Mouse (Mus musculus) MEL (cell line): ENCODE data around the gene Gnb3. TPM values are rescaled to one million over a fixed set of nuclear protein-coding genes. Genes with fewer than 3 reads are reported as not detected.

Source experiments
- DNase-seq: peaks from one replicate; pipeline ENCODE4 v3.0.0; 2011; ENCODE audit warnings: low read depth, low spot score
- H3K27ac ChIP-seq: 2 replicates; pipeline ENCODE4 v1.5.1; 2012; ENCODE audit warnings: low read depth, mild to moderate bottlenecking, control low read depth, low read length, moderate library complexity; ENCODE audit not compliant: control insufficient read depth
- H3K27me3 ChIP-seq, 2 experiments: fragments of 150-350 bp in 1 of 2; sonication (generic) in 1 of 2; 2 replicates each; pipeline ENCODE4 v1.6.1; 2012; ENCODE audit warnings: low read length in 2 of 2, mild to moderate bottlenecking in 2 of 2, improper control_type of control experiment in 1 of 2, moderate library complexity in 1 of 2; ENCODE audit not compliant: insufficient read depth in 2 of 2, control insufficient read depth in 1 of 2
- H3K36me3 ChIP-seq, 2 experiments: 2 replicates each; pipeline ENCODE4 v1.6.1; 2012 to 2014; ENCODE audit warnings: low read length in 2 of 2, improper control_type of control experiment in 1 of 2, inconsistent platforms in 1 of 2, mild to moderate bottlenecking in 1 of 2; ENCODE audit not compliant: insufficient read depth in 2 of 2, control insufficient read depth in 1 of 2
- H3K4me1 ChIP-seq, 2 experiments: fragments of 150-350 bp in 1 of 2; sonication (generic) in 1 of 2; 2 replicates each; pipeline ENCODE4 v1.6.1; 2012; ENCODE audit warnings: low read length in 2 of 2, improper control_type of control experiment in 1 of 2, mild to moderate bottlenecking in 1 of 2; ENCODE audit not compliant: insufficient read depth in 2 of 2, control insufficient read depth in 1 of 2
- H3K4me3 ChIP-seq, 2 experiments: fragments of 150-350 bp in 1 of 2; sonication (generic) in 1 of 2; 2 replicates each; pipeline ENCODE4 v1.5.1; 2012; ENCODE audit warnings: low read depth in 2 of 2, low read length in 2 of 2, mild to moderate bottlenecking in 2 of 2, moderate library complexity in 2 of 2, control low read depth in 1 of 2, improper control_type of control experiment in 1 of 2; ENCODE audit not compliant: control insufficient read depth in 1 of 2, insufficient read depth in 1 of 2
- H3K79me2 ChIP-seq: 2 replicates; pipeline ENCODE4 v1.6.1; 2012; ENCODE audit warnings: mild to moderate bottlenecking, low read length, moderate library complexity; ENCODE audit not compliant: control insufficient read depth, poor library complexity, insufficient read depth
- H3K9ac ChIP-seq: 2 replicates; pipeline ENCODE4 v1.6.1; 2012; ENCODE audit warnings: low read depth, mild to moderate bottlenecking, control low read depth, low read length, moderate library complexity; ENCODE audit not compliant: control insufficient read depth, poor library complexity, severe bottlenecking
- H3K9me3 ChIP-seq: fragments of 150-350 bp; sonication (generic); replicated peaks from 2 replicates; pipeline ENCODE4 v1.6.1; 2012; ENCODE audit warnings: mild to moderate bottlenecking, low read length, improper control_type of control experiment, moderate library complexity; ENCODE audit not compliant: insufficient read depth
- BHLHE40 ChIP-seq: IDR thresholded peaks from 2 replicates; pipeline ENCODE4 v1.6.1; 2012; ENCODE audit warnings: low read depth, mild to moderate bottlenecking, inconsistent platforms, low read length, improper control_type of control experiment, borderline replicate concordance
- CHD2 ChIP-seq: IDR thresholded peaks from 2 replicates; pipeline ENCODE4 v1.6.1; 2011; ENCODE audit warnings: low read length, improper control_type of control experiment
- CTCF ChIP-seq, 3 experiments: IDR thresholded peaks in 2 of 3; conservative IDR thresholded peaks in 1 of 3; 2 replicates each; pipeline ENCODE4 v1.5.1; 2011 to 2012; ENCODE audit warnings: low read length in 3 of 3, low read depth in 2 of 3, mild to moderate bottlenecking in 2 of 3, improper control_type of control experiment in 1 of 3, inconsistent platforms in 1 of 3, mixed read lengths in 1 of 3, moderate library complexity in 1 of 3; ENCODE audit not compliant: control insufficient read depth in 1 of 3, insufficient read depth in 1 of 3, poor library complexity in 1 of 3, severe bottlenecking in 1 of 3
- ELF1 ChIP-seq: IDR thresholded peaks from 2 replicates; pipeline ENCODE4 v1.6.1; 2014; ENCODE audit warnings: low read depth, mild to moderate bottlenecking, inconsistent platforms, low read length, improper control_type of control experiment, moderate library complexity
- EP300 ChIP-seq, 2 experiments: IDR thresholded peaks; 2 replicates each; pipeline ENCODE4 v1.6.1; 2011; ENCODE audit warnings: improper control_type of control experiment in 2 of 2, low read length in 2 of 2, low read depth in 1 of 2, mild to moderate bottlenecking in 1 of 2
- ETS1 ChIP-seq: IDR thresholded peaks from 2 replicates; pipeline ENCODE4 v1.6.1; 2012; ENCODE audit warnings: low read depth, mild to moderate bottlenecking, inconsistent platforms, low read length, improper control_type of control experiment, moderate library complexity
- GABPA ChIP-seq: IDR thresholded peaks from 2 replicates; pipeline ENCODE4 v1.6.1; 2012; ENCODE audit warnings: low read depth, mild to moderate bottlenecking, inconsistent platforms, low read length, improper control_type of control experiment, moderate library complexity
- GATA1 ChIP-seq: IDR thresholded peaks from 2 replicates; pipeline ENCODE4 v1.6.1; 2011; ENCODE audit warnings: low read depth, low read length, improper control_type of control experiment
- HCFC1 ChIP-seq: IDR thresholded peaks from 2 replicates; pipeline ENCODE4 v1.6.1; 2012; ENCODE audit warnings: low read depth, mild to moderate bottlenecking, inconsistent platforms, low read length, improper control_type of control experiment, moderate library complexity
- JUND ChIP-seq: IDR thresholded peaks from 2 replicates; pipeline ENCODE4 v1.6.1; 2011; ENCODE audit warnings: low read depth, mild to moderate bottlenecking, improper control_type of control experiment, low read length
- KAT2A ChIP-seq: conservative IDR thresholded peaks from 2 replicates; pipeline ENCODE4 v1.6.1; 2012; ENCODE audit warnings: low read depth, low read length, improper control_type of control experiment, inconsistent platforms
- MAFK ChIP-seq: IDR thresholded peaks from 2 replicates; pipeline ENCODE4 v1.6.1; 2011; ENCODE audit warnings: low read depth, mild to moderate bottlenecking, low read length, improper control_type of control experiment, borderline replicate concordance
- MAX ChIP-seq: IDR thresholded peaks from 2 replicates; pipeline ENCODE4 v1.6.1; 2011; ENCODE audit warnings: low read length, improper control_type of control experiment
- MAZ ChIP-seq: IDR thresholded peaks from 2 replicates; pipeline ENCODE4 v1.6.1; 2012; ENCODE audit warnings: low read depth, mild to moderate bottlenecking, inconsistent platforms, low read length, improper control_type of control experiment
- MEF2A ChIP-seq: IDR thresholded peaks from 2 replicates; pipeline ENCODE4 v1.6.1; 2014; ENCODE audit warnings: low read depth, mild to moderate bottlenecking, inconsistent platforms, low read length, improper control_type of control experiment; ENCODE audit not compliant: poor library complexity, insufficient replicate concordance, severe bottlenecking; ENCODE audit errors: extremely low read depth
- MXI1 ChIP-seq: IDR thresholded peaks from 2 replicates; pipeline ENCODE4 v1.6.1; 2011; ENCODE audit warnings: mild to moderate bottlenecking, low read depth, low read length, improper control_type of control experiment
- MYB ChIP-seq: IDR thresholded peaks from 2 replicates; pipeline ENCODE4 v1.6.1; 2011; ENCODE audit warnings: mild to moderate bottlenecking, low read depth, low read length, improper control_type of control experiment
- MYC ChIP-seq: IDR thresholded peaks from 2 replicates; pipeline ENCODE4 v1.6.1; 2011; ENCODE audit warnings: low read depth, mild to moderate bottlenecking, low read length, improper control_type of control experiment, moderate library complexity
- NELFE ChIP-seq: IDR thresholded peaks from 2 replicates; pipeline ENCODE4 v1.6.1; 2011; ENCODE audit warnings: low read depth, low read length, improper control_type of control experiment
- NRF1 ChIP-seq: IDR thresholded peaks from 2 replicates; pipeline ENCODE4 v1.6.1; 2014; ENCODE audit warnings: low read depth, mild to moderate bottlenecking, inconsistent platforms, low read length, improper control_type of control experiment, moderate library complexity; ENCODE audit not compliant: poor library complexity, insufficient read depth, severe bottlenecking
- POLR2A ChIP-seq, 2 experiments: IDR thresholded peaks; 2 replicates each; pipeline ENCODE4 v1.6.1; 2011 to 2012; ENCODE audit warnings: low read length in 2 of 2, mild to moderate bottlenecking in 2 of 2, control low read depth in 1 of 2, improper control_type of control experiment in 1 of 2, low read depth in 1 of 2, moderate library complexity in 1 of 2; ENCODE audit not compliant: control insufficient read depth in 1 of 2, insufficient read depth in 1 of 2, poor library complexity in 1 of 2
- POLR2AphosphoS2 ChIP-seq: IDR thresholded peaks from 2 replicates; pipeline ENCODE4 v1.6.1; 2011; ENCODE audit warnings: low read length, improper control_type of control experiment
- RAD21 ChIP-seq: IDR thresholded peaks from 2 replicates; pipeline ENCODE4 v1.6.1; 2011; ENCODE audit warnings: mild to moderate bottlenecking, low read depth, low read length, improper control_type of control experiment
- RCOR1 ChIP-seq: IDR thresholded peaks from 2 replicates; pipeline ENCODE4 v1.6.1; 2012; ENCODE audit warnings: low read depth, mild to moderate bottlenecking, inconsistent platforms, low read length, improper control_type of control experiment
- SIN3A ChIP-seq: IDR thresholded peaks from 2 replicates; pipeline ENCODE4 v1.6.1; 2012; ENCODE audit warnings: low read length, improper control_type of control experiment, inconsistent platforms
- SMC3 ChIP-seq: IDR thresholded peaks from 2 replicates; pipeline ENCODE4 v1.6.1; 2011; ENCODE audit warnings: low read depth, low read length, improper control_type of control experiment
- TAL1 ChIP-seq: IDR thresholded peaks from 2 replicates; pipeline ENCODE4 v1.6.1; 2012; ENCODE audit warnings: mild to moderate bottlenecking, inconsistent platforms, low read length, moderate library complexity, mixed read lengths
- TBP ChIP-seq: IDR thresholded peaks from 2 replicates; pipeline ENCODE4 v1.8.0; 2011; ENCODE audit warnings: low read depth, low read length, improper control_type of control experiment
- TCF12 ChIP-seq: IDR thresholded peaks from 2 replicates; pipeline ENCODE4 v1.6.1; 2014; ENCODE audit warnings: low read depth, mild to moderate bottlenecking, inconsistent platforms, low read length, improper control_type of control experiment, moderate library complexity
- USF1 ChIP-seq: IDR thresholded peaks from 2 replicates; pipeline ENCODE4 v1.6.1; 2014; ENCODE audit warnings: low read depth, mild to moderate bottlenecking, inconsistent platforms, low read length, improper control_type of control experiment, moderate library complexity
- USF2 ChIP-seq, 2 experiments: IDR thresholded peaks; 2 replicates each; pipeline ENCODE4 v1.6.1; 2011 to 2012; ENCODE audit warnings: improper control_type of control experiment in 2 of 2, low read length in 2 of 2, borderline replicate concordance in 1 of 2, inconsistent platforms in 1 of 2, low read depth in 1 of 2, mild to moderate bottlenecking in 1 of 2; ENCODE audit not compliant: insufficient read depth in 1 of 2
- ZC3H11A ChIP-seq: IDR thresholded peaks from 2 replicates; pipeline ENCODE4 v1.6.1; 2012; ENCODE audit warnings: low read depth, mild to moderate bottlenecking, inconsistent platforms, low read length, improper control_type of control experiment
- ZMIZ1 ChIP-seq: IDR thresholded peaks from 2 replicates; pipeline ENCODE4 v1.6.1; 2012; ENCODE audit warnings: low read depth, mild to moderate bottlenecking, inconsistent platforms, low read length, improper control_type of control experiment, moderate library complexity
- ZNF384 ChIP-seq: IDR thresholded peaks from 2 replicates; pipeline ENCODE4 v1.6.1; 2012; ENCODE audit warnings: low read depth, mild to moderate bottlenecking, inconsistent platforms, low read length, improper control_type of control experiment
- polyA plus RNA-seq, 2 experiments: library from polyadenylated mRNA; stranded (reverse) in 1 of 2; unstranded in 1 of 2; fragments of >175 nt in 1 of 2; fragments of >200 nt in 1 of 2; gene quantifications; 2 replicates each; pipeline versions ENCODE4 v1.2.1 to v1.2.4; 2012; ENCODE audit warnings: low replicate concordance in 2 of 2, low read depth in 1 of 2; ENCODE audit not compliant: insufficient read length in 2 of 2, insufficient read depth in 1 of 2, missing spikeins in 1 of 2
- total RNA-seq: library from RNA; depleted of rRNA; stranded (reverse); fragments of 300-350 nt; gene quantifications from 2 replicates; pipeline ENCODE4 v1.2.3, GENCODE M21; 2012

The Gnb3 gene
- total and polyA plus RNA-seq, 3 experiments, result 0.08 to 0.21 TPM; not detected in 1

GRCm38 (mm10) chr6:124805341-124806321 lies 34.4 kb downstream of the Gnb3 start:
- DNase-seq, result peak; percentile 96
- peak; percentile 49 for TF ChIP-seq ETS1
- TF ChIP-seq NRF1, result 0 out of 2 replicates have a peak, but pooled peaks have one; percentile 6
- TF ChIP-seq SIN3A, result peak; percentile 67
- TF ChIP-seq USF1, result peak; percentile 35; the same call in 1 of the 2 replicates
- no peak for TF ChIP-seq BHLHE40
- TF ChIP-seq NELFE, result peak; percentile 45
- TF ChIP-seq EP300 (IDR thresholded peaks at IDR 0.05; ENCODE audit: low read depth in 1 of 2, low read length in 2 of 2), result no peak
- TF ChIP-seq CHD2, result no peak
- peak; percentile 60 for TF ChIP-seq TBP
- TF ChIP-seq MXI1, result peak; percentile 86; the same call in 1 of the 2 replicates
- no peak for TF ChIP-seq USF2 (IDR thresholded peaks at IDR 0.05; ENCODE audit: borderline replicate concordance in 1 of 2, insufficient read depth in 1 of 2, low read depth in 1 of 2, low read length in 2 of 2)
- no peak for TF ChIP-seq GATA1
- TF ChIP-seq ZMIZ1, result no peak; the same call in 1 of the 2 replicates
- peak in 1 of 2 experiments; percentile 57; a peak in 2 of 4 replicates for TF ChIP-seq POLR2A (IDR thresholded peaks at IDR 0.05; ENCODE audit: control insufficient read depth in 1 of 2, insufficient read depth in 1 of 2, low read depth in 1 of 2, low read length in 2 of 2, poor library complexity in 1 of 2)
- TF ChIP-seq GABPA, result no peak
- TF ChIP-seq MAFK, result no peak
- no peak for TF ChIP-seq KAT2A
- no peak for TF ChIP-seq MYB
- no peak for TF ChIP-seq TAL1
- no peak for TF ChIP-seq TCF12
- 0 out of 2 replicates have a peak, but pooled peaks have one; percentile 5 for TF ChIP-seq RCOR1
- no peak for TF ChIP-seq ZNF384
- peak; percentile 66; the same call in 1 of the 2 replicates for TF ChIP-seq ELF1
- TF ChIP-seq ZC3H11A, result no peak
- TF ChIP-seq MAX, result peak; percentile 58; the same call in 1 of the 2 replicates
- TF ChIP-seq POLR2AphosphoS2, result peak; percentile 74; the same call in 1 of the 2 replicates
- no peak for TF ChIP-seq SMC3
- TF ChIP-seq MAZ, result no peak; the same call in 1 of the 2 replicates
- no peak for TF ChIP-seq MEF2A
- 0 out of 2 replicates have a peak, but pooled peaks have one; percentile 31 for TF ChIP-seq MYC
- TF ChIP-seq JUND, result no peak
- no peak; the same call in 1 of the 2 replicates for TF ChIP-seq HCFC1
- TF ChIP-seq RAD21, result no peak
- peak in 1 of 3 experiments; percentile 25; a peak in 2 of 6 replicates for TF ChIP-seq CTCF (IDR thresholded peaks at IDR 0.05 in 2 of 3, conservative IDR thresholded peaks at IDR 0.05 in 1 of 3; ENCODE audit: control insufficient read depth in 1 of 3, insufficient read depth in 1 of 3, low read depth in 2 of 3, low read length in 3 of 3, poor library complexity in 1 of 3, severe bottlenecking in 1 of 3)
- Histone ChIP-seq H3K4me3 (peak overlapping the region; percentile 61), H3K27ac (peak overlapping the region; percentile 92), H3K36me3 (peaks cover 0 to 14% of the 10 kb centered on the region in 2 experiments; a peak in 2 of 4 replicates), H3K9ac (peak overlapping the region; percentile 73), H3K4me1 (peaks cover 0 to 28% of the 10 kb centered on the region in 2 experiments; a peak in 2 of 4 replicates), H3K27me3 (no peaks in the 10 kb centered on the region), H3K9me3 (no peaks in the 10 kb centered on the region), H3K79me2 (peaks cover 3% of the 10 kb centered on the region; the same call in 1 of the 2 replicates)
